ENCODE assay signal across 19 mouse cellular contexts in the genomic region with DNA sequence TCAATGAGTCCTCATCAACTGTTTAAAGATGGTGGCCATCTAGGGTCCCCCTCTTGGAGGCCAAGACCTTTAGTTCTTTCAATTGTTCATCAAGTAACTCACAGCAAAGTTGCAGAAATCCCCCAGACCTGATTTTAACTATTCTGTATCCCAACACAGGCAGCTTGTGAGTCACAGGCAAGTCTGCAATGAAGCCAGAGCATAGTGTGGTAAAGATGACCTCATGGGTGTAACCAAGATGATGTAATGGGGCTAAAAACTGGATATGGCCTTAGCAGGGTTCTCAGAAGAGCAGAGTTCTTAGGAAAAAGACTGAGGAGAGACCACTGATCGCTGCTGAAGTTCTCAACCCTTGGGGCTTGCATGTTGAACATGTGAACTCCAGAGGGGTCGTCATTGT.
"Had no signal": no experiment of that assay in that cellular context is flagged by ENCODE, and none has a peak within 500 bp of the region (broad histone marks: within the 10 kb centered on the region; RNA-seq: fewer than 3 reads in every experiment).

No protein-coding gene starts in this region.

- H3K27me3 ChIP-seq: limb, embryonic 12.5 days; limb, embryonic 15.5 days; midbrain, embryonic 12.5 days; midbrain, embryonic 15.5 days; neural tube, embryonic 13.5 days had no signal

- H3K4me2 ChIP-seq: limb, embryonic 12.5 days; limb, embryonic 15.5 days; liver, embryonic 11.5 days; lung, embryonic 14.5 days; midbrain, embryonic 12.5 days; midbrain, embryonic 15.5 days; neural tube, embryonic 13.5 days had no signal

- H3K9ac ChIP-seq: limb, embryonic 12.5 days; limb, embryonic 15.5 days; liver, embryonic 14.5 days; liver, postnatal 0 days; lung, embryonic 14.5 days; midbrain, embryonic 12.5 days; midbrain, embryonic 15.5 days; neural tube, embryonic 13.5 days had no signal

- H3K4me1 ChIP-seq: limb, embryonic 15.5 days; midbrain, embryonic 12.5 days; midbrain, embryonic 15.5 days; neural tube, embryonic 13.5 days had no signal

- H3K27ac ChIP-seq: kidney, postnatal 0 days; limb, embryonic 12.5 days; limb, embryonic 15.5 days; liver, embryonic 14.5 days; macrophage; midbrain, embryonic 12.5 days; midbrain, embryonic 15.5 days; neural tube, embryonic 13.5 days had no signal

- H3K4me3 ChIP-seq: limb, embryonic 12.5 days; limb, embryonic 15.5 days; midbrain, embryonic 12.5 days; midbrain, embryonic 15.5 days; neural tube, embryonic 13.5 days had no signal

- DNase-seq: kidney, postnatal 36 days; layer of hippocampus, postnatal 36 days; left cerebral cortex, postnatal 4 days; liver, postnatal 0 days; lung, embryonic 14.5 days; retina, postnatal 1 day; right cerebral cortex, postnatal 25 days; thymus, adult 18-20 months; thymus, postnatal 36 days had no signal

- ATAC-seq: liver, postnatal 0 days; lung, postnatal 0 days; midbrain, embryonic 15.5 days had no signal

- H3K9me3 ChIP-seq: limb, embryonic 12.5 days; limb, embryonic 15.5 days; midbrain, embryonic 12.5 days; midbrain, embryonic 15.5 days; neural tube, embryonic 13.5 days had no signal

- H3K36me3 ChIP-seq: limb, embryonic 12.5 days; limb, embryonic 15.5 days; midbrain, embryonic 12.5 days; midbrain, embryonic 15.5 days; neural tube, embryonic 13.5 days had no signal
